Mouse (Mus musculus) thymus, adult 18-20 months (tissue): ENCODE data around the gene Rfx3.

Experiments
- DNase-seq, 2 experiments: peaks; one replicate each; pipeline ENCODE4 v3.0.0; 2022; ENCODE audit warnings: mixed read lengths in 2 of 2

Rfx3 gene

GRCm38 (mm10) chr19:28010471-28011395 is at the start of gene Rfx3:
Gene Rfx3 (minus strand): TSS chr19:28011166.
- DNase-seq = peak; percentile 41 to 48

GRCm38 (mm10) chr19:28052058-28052457 is 41.1 kb upstream of the Rfx3 start:
- no peak for DNase-seq

GRCm38 (mm10) chr19:28051571-28051970 is 40.6 kb upstream of the Rfx3 start:
- DNase-seq = no peak

- DNase-seq = no peak
Observed at GRCm38 (mm10) chr19:28049280-28049679, 38.3 kb upstream of the Rfx3 start.

- DNase-seq = no peak
Observed at GRCm38 (mm10) chr19:28046806-28047205, 35.8 kb upstream of the Rfx3 start.

- DNase-seq = no peak
Observed at GRCm38 (mm10) chr19:28044950-28045349, 34.0 kb upstream of the Rfx3 start.

GRCm38 (mm10) chr19:28011718-28012499 is 943 bp upstream of the Rfx3 start:
- no peak for DNase-seq

- peak; percentile 93 to 95 for DNase-seq
Observed at GRCm38 (mm10) chr19:28011396-28011717, 391 bp upstream of the Rfx3 start.

GRCm38 (mm10) chr19:28009587-28010281 is 1.2 kb downstream of the Rfx3 start:
- DNase-seq = peak; percentile 33 to 71

- no peak for DNase-seq
Observed at GRCm38 (mm10) chr19:28004190-28004589, 6.8 kb downstream of the Rfx3 start.

GRCm38 (mm10) chr19:28003474-28003873 is 7.5 kb downstream of the Rfx3 start:
- no peak for DNase-seq

- no peak for DNase-seq
Observed at GRCm38 (mm10) chr19:28002708-28003107, 8.3 kb downstream of the Rfx3 start.

- no peak for DNase-seq
Observed at GRCm38 (mm10) chr19:27992800-27993199, 18.2 kb downstream of the Rfx3 start.

- no peak for DNase-seq
Observed at GRCm38 (mm10) chr19:27988746-27989145, 22.2 kb downstream of the Rfx3 start.

GRCm38 (mm10) chr19:27967590-27967989 is 43.4 kb downstream of the Rfx3 start:
- no peak for DNase-seq

GRCm38 (mm10) chr19:27961271-27961670 is 49.7 kb downstream of the Rfx3 start:
- no peak for DNase-seq

- no peak for DNase-seq
Observed at GRCm38 (mm10) chr19:27935453-27935852, 75.5 kb downstream of the Rfx3 start.

- DNase-seq = no peak
Observed at GRCm38 (mm10) chr19:27931136-27931535, 79.8 kb downstream of the Rfx3 start.

- no peak for DNase-seq
Observed at GRCm38 (mm10) chr19:27926378-27926777, 84.6 kb downstream of the Rfx3 start.

GRCm38 (mm10) chr19:27919040-27919439 is 91.9 kb downstream of the Rfx3 start:
- DNase-seq = no peak

GRCm38 (mm10) chr19:27916446-27916845 is 94.5 kb downstream of the Rfx3 start:
- no peak for DNase-seq

GRCm38 (mm10) chr19:27906976-27907375 is 104.0 kb downstream of the Rfx3 start:
- no peak for DNase-seq

GRCm38 (mm10) chr19:27905976-27906375 is 105.0 kb downstream of the Rfx3 start:
- DNase-seq = no peak
